Mouse (Mus musculus): ENCODE measurements around the gene Mest. TPM values are rescaled to one million over a fixed set of nuclear protein-coding genes. Genes with fewer than 3 reads are reported as not detected.

Gene Mest
- total RNA-seq (2023): not detected

DNA sequence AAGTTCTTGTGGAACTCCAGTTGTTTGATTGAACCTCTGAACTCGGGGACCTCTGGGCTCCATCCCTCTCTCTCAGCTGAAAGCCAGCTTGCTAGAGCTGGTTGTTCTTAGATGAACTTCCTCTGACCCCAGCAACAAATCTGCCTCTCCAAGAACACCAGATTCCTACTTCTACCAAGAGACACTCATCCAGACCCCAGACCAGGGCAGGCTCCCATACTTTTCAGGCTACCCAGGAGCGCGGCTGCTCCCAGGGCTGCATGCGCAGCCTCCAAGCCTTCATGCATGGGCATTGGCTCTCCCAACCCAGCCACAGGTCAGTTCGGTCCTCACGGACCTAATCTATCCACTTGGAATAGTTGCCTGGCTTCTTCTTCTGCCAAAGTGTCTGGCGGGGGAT is at the start of gene Mest:
Gene Mest, plus strand, starts transcription at position 217 of the 400 bp plus-strand sequence.

GRCm38 (mm10) chr6:30693350-30693991 is 29.9 kb upstream of the Mest start, which contains the start of gene Cep41:
Gene Cep41 (minus strand): TSS chr6:30693749.

Other genes starting within 250 kb of the Mest start
- gene Tmem209, start 213.8 kb upstream of the Mest start, total RNA-seq (2023): 41.0 TPM
- 2.6 TPM for gene Ssmem1, start 213.7 kb upstream of the Mest start, total RNA-seq (2023)
- gene Cpa2, start 182.0 kb upstream of the Mest start, total RNA-seq (2023): not detected
- gene Cpa4, start 155.2 kb upstream of the Mest start, total RNA-seq (2023): not detected
- not detected for gene Cpa5, start 112.5 kb upstream of the Mest start, total RNA-seq (2023)
- gene Cpa1, start 84.3 kb upstream of the Mest start, total RNA-seq (2023): 0.74 TPM
- gene Cep41, start 29.8 kb upstream of the Mest start, total RNA-seq (2023): 14.0 TPM
- gene Copg2, start 173.2 kb downstream of the Mest start, total RNA-seq (2023): 27.5 TPM
- not detected for gene Tsga13, start 192.0 kb downstream of the Mest start, total RNA-seq (2023)
- gene Klf14, start 235.5 kb downstream of the Mest start, total RNA-seq (2023): not detected